Mouse (Mus musculus) urinary bladder, adult 2 months (tissue): ENCODE measurements around the gene Garnl3. TPM values are rescaled to one million over a fixed set of nuclear protein-coding genes. Genes with fewer than 3 reads are reported as not detected.

Source experiments
- DNase-seq: peaks from one replicate; pipeline ENCODE4 v3.0.0; 2022; ENCODE audit warnings: low spot score
- polyA plus RNA-seq: library from polyadenylated mRNA; depleted of rRNA; stranded (reverse); fragments of >200 nt; gene quantifications from 2 replicates; pipeline ENCODE4 v1.2.3, GENCODE M21; 2012; rRNA removed

The Garnl3 gene
- polyA plus RNA-seq, 1 experiment: 3.7 TPM

DNA sequence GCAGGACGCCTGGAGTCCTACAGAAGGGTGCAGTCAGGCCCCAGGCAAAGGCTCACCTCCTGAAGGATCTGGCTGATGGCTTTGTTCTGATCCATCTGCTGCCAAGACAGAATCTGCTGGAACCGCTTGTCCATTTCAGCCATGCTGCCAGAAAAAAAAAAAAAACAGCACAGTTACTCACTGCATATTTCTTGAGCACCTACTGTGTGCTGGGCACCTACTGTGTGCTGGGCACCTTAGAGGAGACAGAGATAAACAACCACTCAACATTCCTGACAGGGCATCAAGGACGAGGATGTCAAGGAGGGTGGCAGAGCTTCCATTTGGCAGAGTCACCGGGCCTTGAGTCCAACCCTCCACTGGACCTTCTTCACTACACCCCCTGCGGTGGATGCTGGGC lies 192.7 kb downstream of the Garnl3 start:
- no peak for DNase-seq

Other genes starting within 250 kb of the Garnl3 start
- 1,100 and 1,122 TPM in 2 replicates for gene Rpl12, start 170.1 kb downstream of the Garnl3 start, polyA plus RNA-seq
- gene Lrsam1, start 170.0 kb downstream of the Garnl3 start, polyA plus RNA-seq: 15.1 and 15.9 TPM in 2 replicates
- gene Slc2a8, start 149.6 kb downstream of the Garnl3 start, polyA plus RNA-seq: 21.0 and 21.5 TPM in 2 replicates
- 67.7 and 73.5 TPM in 2 replicates for gene Angptl2, start 84.4 kb upstream of the Garnl3 start, polyA plus RNA-seq
- 8.2 and 8.4 TPM in 2 replicates for gene Ralgps1, start 239.8 kb upstream of the Garnl3 start, polyA plus RNA-seq